Mouse (Mus musculus) myocyte (in vitro differentiated cells): ENCODE results near the gene Abcc4. TPM values are rescaled to one million over a fixed set of nuclear protein-coding genes. Genes with fewer than 3 reads are reported as not detected.

ENCODE experiments used
- H3K27me3 ChIP-seq: one replicate; pipeline ENCODE4 v1.6.1; 2011; ENCODE audit not compliant: control insufficient read depth, insufficient read depth, insufficient read length
- H3K36me3 ChIP-seq: one replicate; pipeline ENCODE4 v1.6.1; 2011; ENCODE audit not compliant: control insufficient read depth, insufficient read depth
- H3K4me2 ChIP-seq: one replicate; pipeline ENCODE4 v1.6.1; 2011; ENCODE audit warnings: low read depth, control low read depth
- H3K4me3 ChIP-seq: one replicate; pipeline ENCODE4 v1.5.1; 2011; ENCODE audit warnings: mild to moderate bottlenecking, control low read depth, moderate library complexity
- H3K79me2 ChIP-seq: one replicate; pipeline ENCODE4 v1.6.1; 2011; ENCODE audit not compliant: control insufficient read depth, insufficient read depth
- H3ac ChIP-seq: one replicate; pipeline ENCODE4 v1.6.1; 2011; ENCODE audit not compliant: control insufficient read depth, insufficient read length
- CEBPB ChIP-seq: IDR thresholded peaks from 2 replicates; pipeline ENCODE4 v1.6.1; 2011; ENCODE audit warnings: mild to moderate bottlenecking, moderate library complexity; ENCODE audit not compliant: poor library complexity, insufficient read depth, severe bottlenecking
- E2F4 ChIP-seq: IDR thresholded peaks from one replicate; pipeline ENCODE4 v1.6.1; 2011; ENCODE audit warnings: mild to moderate bottlenecking, control low read depth, moderate library complexity; ENCODE audit not compliant: insufficient read depth
- MAX ChIP-seq: IDR thresholded peaks from one replicate; pipeline ENCODE4 v1.6.1; 2011; ENCODE audit warnings: low read depth, mild to moderate bottlenecking, control low read depth
- MYOD1 ChIP-seq, 3 experiments: IDR thresholded peaks; one replicate each; pipeline ENCODE4 v1.6.1; 2011; ENCODE audit warnings: control low read depth in 2 of 3, low read depth in 2 of 3, mild to moderate bottlenecking in 2 of 3, moderate library complexity in 1 of 3; ENCODE audit not compliant: insufficient read length in 2 of 3, control insufficient read depth in 1 of 3
- MYOG ChIP-seq, 3 experiments: IDR thresholded peaks; one replicate each; pipeline ENCODE4 v1.6.1; 2011; ENCODE audit warnings: control low read depth in 2 of 3, low read depth in 2 of 3, mild to moderate bottlenecking in 2 of 3; ENCODE audit not compliant: insufficient read length in 2 of 3, control insufficient read depth in 1 of 3, insufficient read depth in 1 of 3
- POLR2A ChIP-seq: IDR thresholded peaks from one replicate; pipeline ENCODE4 v1.6.1; 2011; ENCODE audit warnings: low read depth, mild to moderate bottlenecking, control low read depth, moderate library complexity; ENCODE audit not compliant: insufficient read length
- POLR2AphosphoS2 ChIP-seq: IDR thresholded peaks from one replicate; pipeline ENCODE4 v1.6.1; 2011; ENCODE audit warnings: low read depth, control low read depth; ENCODE audit not compliant: insufficient read length
- REST ChIP-seq: IDR thresholded peaks from one replicate; pipeline ENCODE4 v1.6.1; 2011; ENCODE audit warnings: mild to moderate bottlenecking, control low read depth, moderate library complexity; ENCODE audit not compliant: insufficient read depth, insufficient read length
- SRF ChIP-seq: IDR thresholded peaks from one replicate; pipeline ENCODE4 v1.6.1; 2011; ENCODE audit warnings: low read depth; ENCODE audit not compliant: control insufficient read depth, insufficient read length
- TCF12 ChIP-seq: IDR thresholded peaks from one replicate; pipeline ENCODE4 v1.6.1; 2011; ENCODE audit warnings: mild to moderate bottlenecking, control low read depth; ENCODE audit not compliant: poor library complexity, insufficient read depth, severe bottlenecking
- TCF3 ChIP-seq: IDR thresholded peaks from one replicate; pipeline ENCODE4 v1.6.1; 2011; ENCODE audit warnings: low read depth, control low read depth; ENCODE audit not compliant: insufficient read length
- USF1 ChIP-seq: IDR thresholded peaks from one replicate; pipeline ENCODE4 v1.6.1; 2011; ENCODE audit warnings: low read depth, mild to moderate bottlenecking, control low read depth, moderate library complexity
- polyA plus RNA-seq: library from polyadenylated mRNA; unstranded; fragments of >200 nt; fragmentation: generic; extraction: Trizol; gene quantifications from one replicate; pipeline ENCODE4 v1.2.1, GENCODE M21; 2012; ENCODE audit warnings: missing spikeins

The Abcc4 gene
- polyA plus RNA-seq, 1 experiment, result 6.3 TPM

DNA sequence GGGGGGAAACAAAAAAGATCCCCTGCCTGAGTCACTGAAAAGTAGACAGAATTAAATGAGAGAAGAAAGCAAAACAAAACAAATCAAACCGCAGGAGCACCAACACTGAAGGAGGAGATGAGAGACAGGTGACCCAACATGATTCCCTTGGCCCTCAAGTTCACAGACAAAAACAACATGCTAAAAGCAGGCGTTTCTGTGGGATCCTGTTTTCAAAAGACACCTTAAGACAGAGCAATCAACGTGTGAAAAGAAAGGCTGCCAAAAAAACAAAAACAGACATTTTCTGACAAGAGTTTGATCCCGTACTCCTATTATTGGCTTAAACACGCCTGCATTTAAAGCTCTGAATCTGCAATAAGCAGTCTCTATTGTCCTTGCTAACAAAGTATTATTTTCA is 153.6 kb downstream of the Abcc4 start:
- Histone ChIP-seq H3K79me2 (no peaks in the 10 kb centered on the region), H3ac (no peak overlapping the region), H3K4me3 (no peak overlapping the region), H3K4me2 (no peak overlapping the region), H3K36me3 (no peaks in the 10 kb centered on the region), H3K27me3 (no peaks in the 10 kb centered on the region)
- TF ChIP-seq MYOD1 (IDR thresholded peaks at IDR 0.05; ENCODE audit: control insufficient read depth in 1 of 3, insufficient read length in 2 of 3, low read depth in 2 of 3) (no peak), POLR2AphosphoS2 (no peak), MYOG (IDR thresholded peaks at IDR 0.05; ENCODE audit: control insufficient read depth in 1 of 3, insufficient read depth in 1 of 3, insufficient read length in 2 of 3, low read depth in 2 of 3) (no peak), MAX (no peak), SRF (no peak), TCF3 (no peak), TCF12 (no peak), REST (no peak), E2F4 (no peak), POLR2A (no peak), CEBPB (no peak), USF1 (no peak)

DNA sequence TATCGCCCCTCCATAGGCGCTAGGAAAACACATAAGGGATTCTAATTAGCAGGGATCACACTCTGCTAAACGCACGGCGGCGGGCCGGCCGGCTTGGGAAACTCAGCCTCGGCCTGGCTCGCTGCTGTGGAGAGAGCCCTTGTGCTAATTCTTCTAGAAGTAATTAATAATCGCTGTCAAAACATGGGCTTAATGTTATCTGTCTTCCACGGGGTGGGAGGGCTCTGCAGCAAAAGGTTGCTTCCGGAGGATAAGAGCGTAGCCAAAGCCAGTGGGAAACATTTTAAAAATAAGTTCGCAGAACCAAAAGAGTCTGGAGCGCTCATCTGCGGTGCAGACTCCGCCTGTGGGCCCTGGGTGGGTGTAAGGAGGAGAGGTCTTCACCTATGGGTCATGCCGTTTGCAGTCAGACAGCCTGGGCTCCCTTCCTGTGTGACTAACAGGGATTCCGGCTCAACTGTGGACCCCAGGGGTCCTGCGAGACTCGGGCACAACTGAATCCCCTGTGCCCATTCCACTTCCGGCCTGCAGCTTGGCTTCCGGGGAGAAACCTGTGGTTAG is 154.2 kb downstream of the Abcc4 start:
- H3K36me3 ChIP-seq, result no peaks in the 10 kb centered on the region
- H3K79me2 ChIP-seq, result no peaks in the 10 kb centered on the region
- H3K4me3 ChIP-seq, result no peak overlapping the region
- no peak overlapping the region for H3ac ChIP-seq
- H3K4me2 ChIP-seq, result no peak overlapping the region
- TF ChIP-seq MYOG (IDR thresholded peaks at IDR 0.05; ENCODE audit: control insufficient read depth in 1 of 3, insufficient read depth in 1 of 3, insufficient read length in 2 of 3, low read depth in 2 of 3) (no peak), CEBPB (no peak), REST (no peak), TCF3 (no peak), SRF (no peak), E2F4 (no peak), POLR2AphosphoS2 (no peak), USF1 (no peak), TCF12 (no peak), POLR2A (no peak), MYOD1 (IDR thresholded peaks at IDR 0.05; ENCODE audit: control insufficient read depth in 1 of 3, insufficient read length in 2 of 3, low read depth in 2 of 3) (no peak), MAX (no peak)
- no peaks in the 10 kb centered on the region for H3K27me3 ChIP-seq

DNA sequence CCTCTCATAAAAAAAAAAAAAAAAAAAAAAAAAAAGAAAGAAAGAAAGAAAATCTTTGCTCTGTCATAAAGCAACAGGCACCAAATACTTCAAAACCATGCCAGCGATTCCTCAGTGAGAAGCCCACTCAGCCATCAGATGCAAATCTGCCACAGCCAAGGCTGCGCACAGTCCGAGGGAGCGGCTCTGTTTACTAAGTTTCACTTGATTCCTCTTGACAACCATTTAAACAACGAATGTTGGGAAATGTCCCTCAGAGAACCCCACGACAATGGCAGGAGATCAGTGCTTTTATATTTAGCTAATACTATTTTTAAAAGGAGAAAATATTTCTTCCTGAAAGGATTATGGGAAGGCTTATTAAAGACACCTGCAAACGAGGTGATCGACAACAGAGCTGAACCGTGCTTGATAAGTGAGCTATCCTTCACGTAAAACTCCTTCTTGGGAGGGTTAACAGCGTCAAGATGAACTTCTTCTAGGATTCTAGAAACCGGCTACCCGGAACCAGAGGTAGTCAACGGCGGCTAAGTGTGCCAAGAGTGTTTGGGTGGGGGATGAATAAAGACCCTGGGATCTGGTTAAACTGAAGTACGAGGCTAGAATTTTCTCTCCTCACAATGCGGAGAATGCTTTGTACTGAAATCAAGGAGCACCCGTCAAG is 154.8 kb downstream of the Abcc4 start:
- Histone ChIP-seq H3ac (no peak overlapping the region), H3K27me3 (no peaks in the 10 kb centered on the region), H3K36me3 (no peaks in the 10 kb centered on the region), H3K4me2 (no peak overlapping the region), H3K4me3 (no peak overlapping the region), H3K79me2 (no peaks in the 10 kb centered on the region)
- TF ChIP-seq USF1 (no peak), E2F4 (no peak), MYOD1 (IDR thresholded peaks at IDR 0.05; ENCODE audit: control insufficient read depth in 1 of 3, insufficient read length in 2 of 3, low read depth in 2 of 3) (no peak), POLR2A (no peak), POLR2AphosphoS2 (no peak), MYOG (IDR thresholded peaks at IDR 0.05; ENCODE audit: control insufficient read depth in 1 of 3, insufficient read depth in 1 of 3, insufficient read length in 2 of 3, low read depth in 2 of 3) (no peak), SRF (no peak), REST (no peak), CEBPB (no peak), TCF3 (no peak), MAX (no peak), TCF12 (no peak)

DNA sequence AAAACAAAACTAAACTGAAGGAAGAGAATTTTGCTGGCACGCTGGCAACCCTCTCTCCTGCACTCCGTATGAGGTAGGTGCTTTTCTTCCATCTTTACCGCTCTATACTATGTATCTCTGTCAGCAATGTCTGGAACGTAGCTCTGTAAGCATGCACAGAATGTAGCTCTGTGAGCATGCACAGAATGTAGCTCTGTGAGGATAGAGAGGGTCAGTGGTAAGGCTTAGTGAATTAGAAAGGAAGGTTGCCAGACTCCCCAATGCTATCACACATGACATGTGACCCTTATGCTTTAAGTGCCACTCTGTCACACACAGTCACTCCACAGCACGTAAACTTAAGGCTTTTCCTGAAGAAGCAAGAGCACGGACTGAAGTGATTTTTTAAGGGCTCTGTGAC is 161.5 kb downstream of the Abcc4 start:
- Histone ChIP-seq H3K4me3 (no peak overlapping the region), H3K27me3 (no peaks in the 10 kb centered on the region), H3K36me3 (no peaks in the 10 kb centered on the region), H3K4me2 (no peak overlapping the region), H3K79me2 (no peaks in the 10 kb centered on the region), H3ac (no peak overlapping the region)
- TF ChIP-seq TCF3 (no peak), REST (no peak), MYOG (IDR thresholded peaks at IDR 0.05; ENCODE audit: control insufficient read depth in 1 of 3, insufficient read depth in 1 of 3, insufficient read length in 2 of 3, low read depth in 2 of 3) (no peak), SRF (no peak), MAX (no peak), USF1 (no peak), POLR2A (no peak), E2F4 (no peak), TCF12 (no peak)

DNA sequence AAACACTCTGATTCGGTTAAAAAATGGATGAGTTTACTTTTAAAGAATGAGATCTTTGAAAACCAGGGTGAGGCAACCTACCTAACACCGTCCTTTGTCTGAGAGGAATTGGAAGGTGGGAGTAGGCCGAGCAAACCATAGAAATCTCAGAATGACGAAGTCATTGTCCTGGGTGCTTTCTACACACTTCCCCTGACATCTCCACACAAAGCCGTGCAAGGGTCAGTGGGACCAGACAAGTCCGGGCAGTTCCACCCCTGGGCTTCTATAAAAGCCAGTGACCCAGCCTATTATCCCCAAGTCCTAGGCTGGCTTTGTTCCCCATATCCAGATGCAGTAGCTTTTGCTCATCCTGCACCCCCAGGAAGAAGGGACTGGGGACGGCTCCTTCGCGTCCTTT is 163.1 kb downstream of the Abcc4 start:
- no peak for TF ChIP-seq POLR2AphosphoS2
- no peak for TF ChIP-seq MYOD1 (IDR thresholded peaks at IDR 0.05; ENCODE audit: control insufficient read depth in 1 of 3, insufficient read length in 2 of 3, low read depth in 2 of 3)
- TF ChIP-seq MYOG (IDR thresholded peaks at IDR 0.05; ENCODE audit: control insufficient read depth in 1 of 3, insufficient read depth in 1 of 3, insufficient read length in 2 of 3, low read depth in 2 of 3), result no peak
- no peak for TF ChIP-seq USF1
- TF ChIP-seq REST, result no peak
- TF ChIP-seq POLR2A, result no peak
- TF ChIP-seq E2F4, result no peak
- TF ChIP-seq MAX, result no peak
- no peak for TF ChIP-seq TCF3
- TF ChIP-seq CEBPB, result no peak
- TF ChIP-seq SRF, result no peak
- TF ChIP-seq TCF12, result no peak
- Histone ChIP-seq H3K4me3 (no peak overlapping the region), H3K4me2 (no peak overlapping the region), H3K79me2 (no peaks in the 10 kb centered on the region), H3K27me3 (no peaks in the 10 kb centered on the region), H3K36me3 (no peaks in the 10 kb centered on the region), H3ac (no peak overlapping the region)
